Mouse (Mus musculus) ES-Bruce4 (cell line): ENCODE measurements around the gene Olah. TPM values are rescaled to one million over a fixed set of nuclear protein-coding genes. Genes with fewer than 3 reads are reported as not detected.

ENCODE experiments used
- H3K27ac ChIP-seq: 2 replicates; pipeline ENCODE4 v1.5.1; 2012; ENCODE audit warnings: low read length, inconsistent platforms; ENCODE audit not compliant: insufficient read depth
- H3K27me3 ChIP-seq: 2 replicates; pipeline ENCODE4 v1.6.1; 2012; ENCODE audit warnings: mild to moderate bottlenecking, low read length, inconsistent platforms; ENCODE audit not compliant: control insufficient read depth, poor library complexity, insufficient read depth, severe bottlenecking
- H3K36me3 ChIP-seq: 2 replicates; pipeline ENCODE4 v1.6.1; 2012; ENCODE audit warnings: inconsistent platforms, mild to moderate bottlenecking, low read length, moderate library complexity; ENCODE audit not compliant: control insufficient read depth, poor library complexity, insufficient read depth, severe bottlenecking
- H3K4me1 ChIP-seq: one replicate; pipeline ENCODE4 v1.8.1; 2011; ENCODE audit warnings: low read length; ENCODE audit not compliant: control insufficient read depth, insufficient read depth
- H3K4me3 ChIP-seq: 2 replicates; pipeline ENCODE4 v1.5.1; 2011; ENCODE audit warnings: low read depth, mild to moderate bottlenecking, low read length
- H3K9ac ChIP-seq: 2 replicates; pipeline ENCODE4 v1.6.1; 2012; ENCODE audit warnings: low read depth, mild to moderate bottlenecking, inconsistent platforms; ENCODE audit not compliant: poor library complexity, severe bottlenecking
- H3K9me3 ChIP-seq: replicated peaks from 2 replicates; pipeline ENCODE4 v1.6.1; 2012; ENCODE audit warnings: mild to moderate bottlenecking, low read length, inconsistent platforms; ENCODE audit not compliant: control insufficient read depth, poor library complexity, insufficient read depth, severe bottlenecking
- CTCF ChIP-seq: IDR thresholded peaks from one replicate; pipeline ENCODE4 v1.8.1; 2011; ENCODE audit warnings: low read depth, low read length
- EP300 ChIP-seq: IDR thresholded peaks from 2 replicates; pipeline ENCODE4 v1.6.1; 2011; ENCODE audit warnings: low read depth, low read length; ENCODE audit not compliant: insufficient read depth
- POLR2A ChIP-seq: IDR thresholded peaks from one replicate; pipeline ENCODE4 v1.8.1; 2011; ENCODE audit warnings: low read length; ENCODE audit not compliant: insufficient read depth
- polyA plus RNA-seq: library from polyadenylated mRNA; stranded (reverse); fragments of >200 nt; gene quantifications from 2 replicates; pipeline ENCODE4 v1.2.4, GENCODE M21; 2011; ENCODE audit warnings: low read depth; ENCODE audit not compliant: missing spikeins, insufficient read depth, insufficient read length

Gene Olah
- polyA plus RNA-seq, 1 experiment = not detected

- H3K9ac ChIP-seq = no peak overlapping the region
- TF ChIP-seq EP300 (no peak), POLR2A (no peak), CTCF (no peak)
These were observed 101.2 kb downstream of the Olah start for GRCm38 (mm10) chr2:3295826-3296225.

GRCm38 (mm10) chr2:3292170-3292569 lies 104.8 kb downstream of the Olah start:
- Histone ChIP-seq H3K36me3 (no peaks in the 10 kb centered on the region), H3K4me1 (no peaks in the 10 kb centered on the region), H3K9ac (no peak overlapping the region), H3K4me3 (no peak overlapping the region), H3K27me3 (no peaks in the 10 kb centered on the region), H3K9me3 (no peaks in the 10 kb centered on the region), H3K27ac (no peak overlapping the region)
- TF ChIP-seq EP300 (no peak), CTCF (no peak), POLR2A (no peak)

More at GRCm38 (mm10) chr2:3295826-3296225, 101.2 kb downstream of the Olah start:
- no peaks in the 10 kb centered on the region for H3K27me3 ChIP-seq
- H3K4me1 ChIP-seq = no peaks in the 10 kb centered on the region
- H3K9me3 ChIP-seq = no peaks in the 10 kb centered on the region
- H3K4me3 ChIP-seq = no peak overlapping the region
- H3K27ac ChIP-seq = no peak overlapping the region
- H3K36me3 ChIP-seq = no peaks in the 10 kb centered on the region

Other genes with a start within 250 kb of the Olah start
- gene Nmt2, start 113.0 kb downstream of the Olah start, polyA plus RNA-seq = 119 TPM in 2 replicates
- gene Rpp38, start 64.6 kb downstream of the Olah start, polyA plus RNA-seq = 17.1 and 19.0 TPM in 2 replicates
- gene Acbd7, start 61.0 kb downstream of the Olah start, polyA plus RNA-seq = 5.9 and 8.7 TPM in 2 replicates
- not detected in 2 replicates for gene Meig1, start 25.4 kb upstream of the Olah start, polyA plus RNA-seq
- 14.7 and 15.2 TPM in 2 replicates for gene Dclre1c, start 26.9 kb upstream of the Olah start, polyA plus RNA-seq
- gene Suv39h2, start 77.8 kb upstream of the Olah start, polyA plus RNA-seq = 33.9 and 34.2 TPM in 2 replicates
- gene Gm45902, start 115.6 kb upstream of the Olah start, polyA plus RNA-seq = 4.4 and 4.7 TPM in 2 replicates
- 111 and 128 TPM in 2 replicates for gene Hspa14, start 115.6 kb upstream of the Olah start, polyA plus RNA-seq
- 0.79 and 1.4 TPM in 2 replicates for gene Cdnf, start 115.8 kb upstream of the Olah start, polyA plus RNA-seq
- 46.0 and 54.4 TPM in 2 replicates for gene Fam107b, start 173.3 kb upstream of the Olah start, polyA plus RNA-seq